Mouse (Mus musculus) ZHBTc4 (cell line): ENCODE data around the gene Cfap77.

Source experiments
- DNase-seq: peaks from one replicate; pipeline ENCODE4 v3.0.0-alpha.2; 2011; ENCODE audit warnings: low read depth, low spot score

Gene Cfap77

DNA sequence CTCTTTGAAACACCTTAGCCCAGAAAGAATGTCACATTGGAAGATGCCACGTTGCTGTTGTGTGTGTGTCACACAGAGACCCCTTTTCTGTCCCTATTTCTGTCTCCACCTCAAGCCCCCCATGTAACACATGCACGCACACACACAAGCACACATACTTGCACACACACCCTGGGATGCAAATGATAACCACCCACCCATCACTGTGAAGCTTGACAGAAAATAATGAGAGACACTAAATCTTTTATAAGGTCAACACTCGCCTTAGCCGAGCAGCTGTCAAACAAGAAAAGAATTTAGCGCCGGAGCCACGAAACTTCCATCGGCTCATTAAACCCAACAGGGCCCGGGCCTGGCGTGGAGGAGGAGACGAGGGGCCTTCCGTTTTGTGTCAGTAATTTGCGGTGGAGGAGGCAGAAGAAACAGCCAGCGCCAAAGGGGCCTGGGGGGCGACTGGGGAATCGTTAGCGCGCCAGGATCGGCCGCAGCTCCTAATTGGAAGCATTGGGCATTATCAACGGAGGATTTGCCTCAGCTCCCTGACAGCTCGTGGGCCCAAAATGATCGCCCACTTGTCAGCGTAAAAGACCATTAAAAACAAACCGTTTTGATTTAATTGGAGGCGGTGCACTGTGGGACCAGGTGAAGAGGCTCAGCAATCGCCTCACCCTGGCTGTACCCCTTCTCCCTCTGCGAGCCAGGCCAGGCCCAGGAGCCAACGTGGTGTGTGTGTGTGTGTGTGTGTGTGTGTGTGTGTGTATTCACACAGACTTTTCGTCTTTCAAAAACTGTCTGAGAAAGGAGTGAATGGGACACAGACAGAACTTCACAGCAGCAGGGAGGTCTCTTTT lies 111.0 kb downstream of the Cfap77 start:
- no peak for DNase-seq

GRCm38 (mm10) chr2:28938997-28939396 lies 115.9 kb downstream of the Cfap77 start:
- no peak for DNase-seq

GRCm38 (mm10) chr2:28930571-28930970 lies 124.3 kb downstream of the Cfap77 start:
- peak; percentile 62 for DNase-seq

DNA sequence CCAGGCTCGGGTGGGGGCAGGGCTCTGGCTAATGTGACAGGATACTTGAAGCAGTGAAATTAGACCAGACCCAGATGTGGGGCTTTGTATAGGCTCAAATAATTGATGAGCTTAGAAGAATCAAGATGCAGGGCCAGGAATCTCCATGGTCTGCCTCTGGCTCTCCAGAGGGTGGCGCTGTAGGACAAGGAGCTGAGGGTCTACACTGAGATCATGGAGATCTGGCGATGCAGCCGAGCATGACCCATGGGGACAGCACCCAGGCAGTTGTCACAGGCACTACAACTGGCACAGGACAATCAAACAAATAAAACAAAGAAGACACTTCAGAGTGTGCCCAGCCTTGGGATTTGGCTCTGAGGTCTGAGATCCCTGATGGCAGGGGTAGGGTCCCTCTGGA lies 131.0 kb downstream of the Cfap77 start:
- peak; percentile 73 for DNase-seq

GRCm38 (mm10) chr2:28919001-28919400 lies 135.9 kb downstream of the Cfap77 start:
- DNase-seq: no peak

- peak; percentile 41 for DNase-seq
Observed at GRCm38 (mm10) chr2:28917518-28918361, 137.1 kb downstream of the Cfap77 start.

- DNase-seq: no peak
Observed at GRCm38 (mm10) chr2:28917156-28917517, 137.7 kb downstream of the Cfap77 start.

GRCm38 (mm10) chr2:28916513-28916865 lies 138.4 kb downstream of the Cfap77 start, which contains the start of gene Barhl1:
TSS of gene Barhl1 (minus strand) at chr2:28916668.
- peak; percentile 13 for DNase-seq

- peak; percentile 88 for DNase-seq
Observed at GRCm38 (mm10) chr2:28915768-28916512, 138.9 kb downstream of the Cfap77 start.

GRCm38 (mm10) chr2:28915104-28915738 lies 139.6 kb downstream of the Cfap77 start:
- no peak for DNase-seq

GRCm38 (mm10) chr2:28914121-28914520 lies 140.7 kb downstream of the Cfap77 start:
- no peak for DNase-seq

DNA sequence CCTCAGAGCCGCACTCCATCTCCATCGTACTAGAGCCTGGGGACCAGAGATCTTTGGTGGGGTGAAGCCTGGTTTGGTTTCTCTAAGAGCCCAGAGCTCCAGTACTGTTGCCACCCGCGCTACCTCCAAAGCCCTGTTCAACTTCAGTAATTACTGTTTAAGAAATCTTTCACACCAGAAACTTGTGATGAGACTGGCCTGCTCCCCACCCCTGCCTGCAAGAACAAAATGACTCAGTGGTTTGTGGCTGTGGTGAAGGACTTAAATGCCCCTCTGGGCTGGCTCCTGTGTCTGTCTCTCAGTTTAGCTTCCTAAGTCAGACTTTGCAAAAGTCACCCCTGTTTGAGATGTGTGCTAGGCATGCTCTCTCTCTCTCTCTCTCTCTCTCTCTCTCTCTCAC lies 141.9 kb downstream of the Cfap77 start:
- DNase-seq: no peak

DNA sequence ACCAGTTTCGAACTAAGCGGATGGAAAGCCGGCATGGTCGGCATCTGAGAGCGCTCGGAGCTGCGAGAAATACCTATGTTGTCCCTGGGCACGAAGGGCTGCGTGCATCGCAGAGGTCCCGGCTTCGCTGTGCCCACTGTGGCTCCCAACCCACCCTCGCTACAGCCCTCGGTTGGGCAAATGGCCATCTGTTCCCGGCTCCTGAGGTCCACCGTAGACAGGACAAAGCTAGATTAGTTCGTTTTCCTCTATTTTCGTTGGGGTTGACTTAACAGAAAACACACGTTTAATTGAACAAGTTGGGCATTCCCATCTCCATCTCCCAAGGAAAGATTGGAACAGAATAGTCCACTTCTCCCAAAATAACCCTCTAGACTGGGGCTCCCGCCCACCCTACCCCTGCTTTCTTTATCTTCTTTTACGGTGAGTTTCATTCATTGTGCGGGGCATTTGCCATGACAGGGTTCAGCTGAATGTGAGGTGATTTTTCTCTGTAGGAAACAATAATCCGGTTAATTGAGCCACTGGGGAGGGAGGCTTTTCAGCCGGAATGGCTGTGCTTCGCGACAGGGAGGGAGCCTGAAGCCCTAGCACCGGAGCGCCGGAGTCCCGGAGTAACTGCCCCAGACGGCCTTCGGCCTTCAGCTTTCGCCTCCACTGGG lies 142.7 kb downstream of the Cfap77 start:
- DNase-seq: peak; percentile 12

- peak; percentile 57 for DNase-seq
Observed at GRCm38 (mm10) chr2:28911331-28912038, 143.4 kb downstream of the Cfap77 start.

DNA sequence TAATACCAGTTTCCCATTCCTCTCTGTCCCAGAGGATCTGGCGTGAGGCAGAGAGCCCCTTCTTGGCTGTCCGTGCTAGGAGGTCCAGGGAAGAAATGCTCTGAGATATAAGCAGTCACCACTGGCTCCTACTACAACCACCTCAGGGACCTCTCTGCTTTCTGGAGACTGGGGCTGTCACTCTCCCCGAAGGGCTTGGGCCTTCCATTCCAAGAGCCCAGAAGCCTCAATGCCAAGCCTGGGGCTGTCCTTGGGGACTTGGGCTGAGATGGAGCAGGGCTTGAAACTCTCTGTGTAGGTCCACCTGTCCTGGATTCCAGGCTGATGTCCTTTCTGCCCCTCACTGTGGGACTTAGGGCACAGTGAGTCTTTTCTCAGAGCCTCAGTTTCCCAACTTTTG lies 144.0 kb downstream of the Cfap77 start:
- DNase-seq: no peak

DNA sequence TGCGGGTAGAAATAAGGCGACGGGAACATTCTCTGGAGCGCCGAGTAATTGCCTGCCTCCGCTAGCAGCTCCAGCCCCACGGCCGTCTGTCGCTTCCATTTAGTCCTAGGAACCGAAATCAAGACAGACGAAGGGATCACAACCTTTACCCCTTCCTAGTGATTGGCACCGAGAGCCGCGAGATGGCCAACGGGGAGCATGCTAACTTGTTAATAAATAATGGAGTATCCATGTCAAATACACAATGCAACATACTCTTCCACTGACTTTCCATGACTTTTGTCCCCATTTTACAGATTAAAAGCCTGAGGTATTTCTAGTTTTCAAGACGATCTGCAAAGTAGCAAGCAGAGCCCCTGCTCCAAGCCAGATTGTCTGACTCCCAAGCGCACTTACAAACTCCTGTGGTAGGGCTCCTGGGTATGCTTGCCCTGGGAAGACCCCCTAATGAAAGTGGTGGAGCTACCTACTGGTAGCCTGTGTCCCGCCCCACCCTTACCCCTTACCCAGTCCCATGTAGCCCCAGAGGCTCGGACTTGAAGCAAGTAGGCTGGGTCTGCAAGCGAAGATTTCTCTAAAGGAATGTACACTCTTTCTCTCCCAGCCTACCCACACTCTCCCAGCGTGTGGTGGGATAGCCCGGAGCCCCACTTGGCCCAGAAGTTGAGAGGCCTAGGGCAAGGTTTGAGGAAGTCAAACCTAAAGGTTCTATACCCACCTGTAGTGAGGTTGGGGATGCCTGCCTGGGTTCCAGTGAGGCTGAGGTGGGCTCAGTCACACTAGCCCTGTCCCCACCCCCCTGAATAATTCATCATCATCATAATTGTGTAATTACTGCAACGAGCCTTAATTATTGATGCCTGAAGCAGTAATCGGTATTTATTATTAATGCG lies 144.8 kb downstream of the Cfap77 start:
- peak; percentile 14 for DNase-seq

DNA sequence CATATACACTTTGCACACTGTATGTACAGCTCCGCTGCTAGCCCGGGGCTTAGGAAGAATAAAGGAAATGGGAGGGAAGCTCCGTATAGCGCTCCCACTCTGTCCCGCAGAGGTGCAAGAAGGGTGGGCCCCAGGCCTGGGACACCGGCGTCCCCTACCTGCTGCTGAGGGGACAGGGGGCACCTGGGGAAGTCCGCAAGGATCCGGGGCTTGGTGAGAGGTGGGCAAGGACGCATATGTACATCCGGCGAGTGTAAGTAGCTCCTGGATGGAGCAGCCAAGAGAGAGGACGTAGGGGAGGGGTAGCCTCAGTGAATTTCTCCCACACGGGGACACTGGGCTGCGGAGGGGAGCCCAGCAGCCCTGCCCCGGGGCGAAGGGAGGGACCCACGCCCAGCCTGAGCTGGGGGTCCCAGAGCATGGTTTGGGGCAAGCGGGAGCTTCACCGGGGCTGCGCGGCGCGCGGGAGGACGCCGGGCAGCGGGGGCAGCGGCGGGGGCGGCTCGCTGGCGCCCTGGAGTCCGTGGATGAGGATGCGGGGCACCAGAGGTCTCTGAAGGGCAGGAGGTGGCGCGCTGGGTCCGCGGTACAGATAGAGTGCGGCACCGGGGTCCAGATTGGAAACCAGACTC lies 145.6 kb downstream of the Cfap77 start:
- DNase-seq: peak; percentile 14

DNA sequence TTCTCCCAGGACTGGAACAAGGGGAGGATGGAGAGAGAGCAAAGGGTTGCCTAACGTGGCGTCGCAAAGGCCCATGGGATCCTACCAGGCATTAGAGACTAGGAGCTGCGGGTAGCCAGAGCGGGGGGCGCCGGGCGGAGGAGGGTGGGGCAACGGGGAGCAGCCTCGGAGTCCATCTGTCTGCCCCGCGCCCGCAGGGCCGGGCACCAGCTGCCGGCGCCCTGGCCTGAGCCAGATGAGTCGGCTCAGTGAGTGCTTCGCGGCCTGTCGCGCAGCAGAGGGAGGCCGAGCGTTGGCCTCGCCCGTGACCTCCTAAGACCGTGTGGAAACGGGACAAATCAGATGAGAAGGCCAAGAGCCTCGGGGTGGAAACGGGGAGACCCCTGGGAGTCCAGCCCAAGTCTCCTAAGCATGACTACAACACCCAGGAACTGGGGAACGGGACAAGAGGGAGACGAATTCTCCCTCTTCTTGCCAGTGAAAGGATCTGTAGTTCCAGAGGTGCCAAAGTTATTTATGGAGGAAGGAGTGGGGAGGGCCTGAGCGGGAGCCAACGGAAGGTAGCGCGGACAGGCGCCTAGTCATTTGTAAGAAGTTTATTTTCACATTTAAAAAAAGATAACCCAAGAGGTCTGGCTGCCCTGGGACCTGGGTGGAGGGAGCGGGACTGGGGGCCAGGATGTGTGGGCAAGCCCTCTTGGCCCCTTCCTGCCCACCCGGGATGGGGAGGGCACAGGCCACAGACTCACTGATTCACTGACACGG lies 146.3 kb downstream of the Cfap77 start:
- DNase-seq: peak; percentile 40
